Mouse (Mus musculus): Measurements from ENCODE around the gene Dohh.

DNA sequence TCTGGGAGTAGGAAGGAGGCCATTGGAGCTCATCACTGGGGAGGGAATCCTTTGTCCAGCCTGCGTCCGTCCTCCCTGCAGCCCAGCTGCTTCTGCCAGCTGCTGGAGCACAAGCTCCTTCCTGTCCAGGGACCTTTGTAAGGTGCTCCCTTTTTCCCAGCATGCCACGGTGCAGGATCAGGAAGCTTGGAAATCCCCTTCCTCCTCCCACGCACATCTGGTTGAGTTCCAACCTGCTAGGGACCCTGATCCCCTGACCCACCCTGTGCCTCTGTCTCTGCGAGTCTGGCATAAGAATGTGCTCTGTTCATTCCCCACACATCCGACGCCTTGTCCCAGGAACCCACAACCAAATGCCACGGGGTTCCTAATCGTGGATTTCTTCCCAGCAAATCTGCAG lies 26.8 kb downstream of the Dohh start:
- no peak for TF ChIP-seq POLR2A (IDR thresholded peaks at IDR 0.05; ENCODE audit: low read depth, low read length)
- no peak for TF ChIP-seq CTCF (IDR thresholded peaks at IDR 0.05; ENCODE audit: extremely low read depth, insufficient read length, insufficient replicate concordance, low read depth, low read length)

Measured in small intestine, adult 2 months (tissue).